Mouse (Mus musculus) CH12.LX (cell line): Measurements from ENCODE around the gene Tpst1.

ENCODE experiments used
- PAX5 ChIP-seq: IDR thresholded peaks from 2 replicates; pipeline ENCODE4 v1.6.1; 2012; ENCODE audit warnings: low read length, inconsistent platforms, mixed read lengths
- POLR2A ChIP-seq: IDR thresholded peaks from 2 replicates; pipeline ENCODE4 v1.6.1; 2011; ENCODE audit warnings: low read depth, mild to moderate bottlenecking, improper control_type of control experiment, low read length
- UBTF ChIP-seq: IDR thresholded peaks from 2 replicates; pipeline ENCODE4 v1.6.1; 2012; ENCODE audit warnings: low read depth, mild to moderate bottlenecking, inconsistent platforms, low read length, improper control_type of control experiment, moderate library complexity

DNA sequence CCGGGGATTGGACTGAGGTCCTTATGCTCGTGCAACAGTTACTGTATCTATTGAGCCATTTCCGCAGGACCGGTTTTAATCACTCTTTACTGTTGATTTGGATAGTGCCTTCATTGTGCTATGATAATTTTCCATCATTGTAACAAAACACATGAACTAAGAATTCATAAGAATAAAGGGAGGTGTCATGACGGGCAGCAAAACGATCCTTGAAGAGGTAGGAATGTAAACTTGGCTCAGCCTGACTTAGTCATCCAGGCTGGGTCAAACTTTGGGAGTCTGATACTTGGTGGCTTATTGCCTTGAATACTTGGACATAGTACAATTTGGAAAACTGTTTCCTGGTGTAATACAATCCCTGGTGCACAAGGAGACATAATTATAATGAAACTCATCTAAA, 112.2 kb downstream of the Tpst1 start:
- TF ChIP-seq UBTF (no peak), POLR2A (no peak), PAX5 (no peak)
